In genomic region chr14:9583227-9584155, GRCm38 (mm10) we compare ENCODE assay signal across 14 mouse cellular contexts.
A peak's percentile ranks its signal among the peaks of the same experiment; 100 is the strongest.
DNase-seq lines count a peak whose midpoint lies in the region; ATAC-seq and TF ChIP-seq lines count a peak whose summit lies in the region.
"Had no signal": no experiment of that assay in that cellular context is flagged by ENCODE, and none has a peak within 500 bp of the region (broad histone marks: within the 10 kb centered on the region; RNA-seq: fewer than 3 reads in every experiment).

No protein-coding gene starts in this region.

- H3K4me1 ChIP-seq in midbrain, embryonic 16.5 days (ENCODE audit: control insufficient read depth, insufficient read depth, low read length): no peaks in the 10 kb centered on the region
- no peaks in the 10 kb centered on the region for H3K4me1 ChIP-seq in midbrain, embryonic 13.5 days (replicated peaks)
- no peaks in the 10 kb centered on the region for H3K4me1 ChIP-seq in hindbrain, embryonic 10.5 days (replicated peaks)
- H3K4me1 ChIP-seq: forebrain, embryonic 13.5 days; hindbrain, embryonic 13.5 days; neural tube, embryonic 12.5 days had no signal

- peak overlapping the region; percentile 51 for H3K27ac ChIP-seq in layer of hippocampus, adult 2 months
- no peak overlapping the region for H3K27ac ChIP-seq in midbrain, embryonic 16.5 days (ENCODE audit: low read length)
- no peak overlapping the region for H3K27ac ChIP-seq in midbrain, embryonic 13.5 days
- H3K27ac ChIP-seq in hindbrain, embryonic 10.5 days: no peak overlapping the region
- H3K27ac ChIP-seq: forebrain, embryonic 13.5 days; hindbrain, embryonic 13.5 days; liver, embryonic 14.5 days; neural tube, embryonic 12.5 days had no signal

- DNase-seq in layer of hippocampus, adult 2 months (ENCODE audit: low spot score in 2 of 2): peak in 1 of 2 experiments; percentile 13
- DNase-seq in layer of hippocampus, postnatal 10 days (ENCODE audit: low spot score in 2 of 2): no peak
- peak; percentile 11 for DNase-seq in layer of hippocampus, adult 9-10 months (ENCODE audit: low spot score)
- DNase-seq in telencephalon, adult 2 months (ENCODE audit: low read depth, low spot score): peak; percentile 50
- no peak for DNase-seq in hindbrain, embryonic 10.5 days (ENCODE audit: low spot score)
- DNase-seq: gastrocnemius, postnatal 36 days; kidney, adult 11 months had no signal

- no peaks in the 10 kb centered on the region for H3K27me3 ChIP-seq in midbrain, embryonic 16.5 days (ENCODE audit: control insufficient read depth, insufficient read depth, low read depth, low read length)
- no peaks in the 10 kb centered on the region for H3K27me3 ChIP-seq in midbrain, embryonic 13.5 days
- H3K27me3 ChIP-seq in hindbrain, embryonic 10.5 days (ENCODE audit: insufficient read depth, poor library complexity, severe bottlenecking): peaks cover 6% of the 10 kb centered on the region; the same call in 1 of the 2 replicates
- H3K27me3 ChIP-seq: hindbrain, embryonic 13.5 days; neural tube, embryonic 12.5 days had no signal

- 68% methylated on average over 8 of the region's 8 CpGs for WGBS in midbrain, embryonic 16.5 days
- 78% methylated on average over 8 of the region's 8 CpGs for WGBS in midbrain, embryonic 13.5 days
- 84% methylated on average over 8 of the region's 8 CpGs for WGBS in hindbrain, embryonic 10.5 days

- no peaks in the 10 kb centered on the region for H3K9me3 ChIP-seq in midbrain, embryonic 16.5 days (replicated peaks; ENCODE audit: control insufficient read depth, low read length, poor library complexity, severe bottlenecking)
- no peaks in the 10 kb centered on the region for H3K9me3 ChIP-seq in midbrain, embryonic 13.5 days
- H3K9me3 ChIP-seq in hindbrain, embryonic 10.5 days: no peaks in the 10 kb centered on the region
- H3K9me3 ChIP-seq: forebrain, embryonic 13.5 days; hindbrain, embryonic 13.5 days; neural tube, embryonic 12.5 days had no signal

- ATAC-seq in midbrain, embryonic 16.5 days: peak; percentile 64; the same call in 1 of the 2 replicates
- no peak for ATAC-seq in midbrain, embryonic 13.5 days
- ATAC-seq: activated CD4-positive, CD25-positive, alpha-beta regulatory T cell, adult 4 months; forebrain, embryonic 13.5 days had no signal

- no peak overlapping the region for H3K4me3 ChIP-seq in layer of hippocampus, adult 2 months
- no peak overlapping the region for H3K4me3 ChIP-seq in midbrain, embryonic 16.5 days (ENCODE audit: low read depth, low read length)
- H3K4me3 ChIP-seq in midbrain, embryonic 13.5 days (replicated peaks): no peak overlapping the region
- no peak overlapping the region for H3K4me3 ChIP-seq in hindbrain, embryonic 10.5 days
- H3K4me3 ChIP-seq: forebrain, embryonic 13.5 days; hindbrain, embryonic 13.5 days; neural tube, embryonic 12.5 days had no signal

- H3K9ac ChIP-seq in midbrain, embryonic 16.5 days (ENCODE audit: low read depth, low read length): no peak overlapping the region
- no peak overlapping the region for H3K9ac ChIP-seq in midbrain, embryonic 13.5 days (replicated peaks)
- H3K9ac ChIP-seq: forebrain, embryonic 13.5 days; hindbrain, embryonic 13.5 days; liver, embryonic 14.5 days; neural tube, embryonic 12.5 days had no signal

- H3K36me3 ChIP-seq in midbrain, embryonic 16.5 days (ENCODE audit: control insufficient read depth, insufficient read depth, low read length): no peaks in the 10 kb centered on the region
- no peaks in the 10 kb centered on the region for H3K36me3 ChIP-seq in midbrain, embryonic 13.5 days
- H3K36me3 ChIP-seq in hindbrain, embryonic 10.5 days: no peaks in the 10 kb centered on the region
- H3K36me3 ChIP-seq: hindbrain, embryonic 13.5 days; neural tube, embryonic 12.5 days had no signal

- TF ChIP-seq CTCF in layer of hippocampus, adult 2 months (conservative IDR thresholded peaks at IDR 0.05): no peak

- H3K4me2 ChIP-seq in midbrain, embryonic 16.5 days (ENCODE audit: low read length): no peak overlapping the region
- no peak overlapping the region for H3K4me2 ChIP-seq in midbrain, embryonic 13.5 days (replicated peaks)
- H3K4me2 ChIP-seq: forebrain, embryonic 13.5 days; hindbrain, embryonic 13.5 days; neural tube, embryonic 12.5 days had no signal

Comparison
In these comparisons a context has a peak if more than half of its experiments do, and no peak if none do; other contexts are left out.
1. DNase-seq: peak in layer of hippocampus, adult 9-10 months (single experiment) and telencephalon, adult 2 months (single experiment); none in layer of hippocampus, postnatal 10 days (0 of 2) and hindbrain, embryonic 10.5 days (single experiment).